10 mouse cellular contexts compared by ENCODE assay signal in the genomic region with DNA sequence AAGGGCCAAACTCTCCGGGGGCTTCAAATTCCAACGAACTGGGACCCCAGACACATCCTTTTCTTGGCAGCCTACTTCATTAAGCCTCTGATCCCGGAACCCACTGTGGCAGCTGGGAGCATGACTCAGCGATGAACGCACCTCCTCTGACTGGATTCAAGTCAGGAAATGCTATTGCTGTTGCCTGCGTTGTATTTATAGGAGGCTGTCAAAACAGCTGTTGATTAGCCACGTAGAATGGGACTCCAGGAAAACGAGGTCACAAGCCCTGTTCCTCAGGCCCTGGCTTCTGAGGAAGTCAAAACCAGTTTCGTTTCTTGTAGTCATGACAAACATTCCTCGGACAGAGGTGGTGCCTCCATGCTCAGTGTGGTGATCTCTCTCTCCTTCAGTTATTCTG.
DNase-seq lines count a peak whose midpoint lies in the region; ATAC-seq lines count a peak whose summit lies in the region.
"Had no signal": no experiment of that assay in that cellular context is flagged by ENCODE, and none has a peak within 500 bp of the region (broad histone marks: within the 10 kb centered on the region; RNA-seq: fewer than 3 reads in every experiment).

No protein-coding gene starts in this region.

- ATAC-seq in hindbrain, embryonic 14.5 days (ENCODE audit: low FRiP score): no peak

- peak; percentile 46 to 81 for DNase-seq in adrenal gland, adult (ENCODE audit: inconsistent age in 2 of 2, low spot score in 1 of 2)
- DNase-seq in adrenal gland, adult 18-20 months (ENCODE audit: low spot score in 2 of 2): no peak
- DNase-seq in thymus, postnatal 14 days: peak; percentile 24
- no peak for DNase-seq in thymus, postnatal 10 days (ENCODE audit: low spot score in 2 of 2)
- DNase-seq in kidney, adult 18-20 months: peak; percentile 10
- peak; percentile 21 for DNase-seq in lung, postnatal 36 days
- no peak for DNase-seq in hindbrain, embryonic 14.5 days (ENCODE audit: low spot score)
- DNase-seq in urinary bladder, postnatal 25 days (ENCODE audit: low spot score): no peak

- no peaks in the 10 kb centered on the region for H3K9me3 ChIP-seq in hindbrain, embryonic 14.5 days (ENCODE audit: control insufficient read depth, low read length)
- H3K9me3 ChIP-seq: midbrain, embryonic 12.5 days had no signal

- no peak overlapping the region for H3K4me3 ChIP-seq in hindbrain, embryonic 14.5 days (replicated peaks; ENCODE audit: low read length)
- H3K4me3 ChIP-seq: erythroblast, embryonic 14.5 days; midbrain, embryonic 12.5 days had no signal

- H3K4me2 ChIP-seq in hindbrain, embryonic 14.5 days (replicated peaks): no peak overlapping the region
- H3K4me2 ChIP-seq: midbrain, embryonic 12.5 days had no signal

- H3K4me1 ChIP-seq in hindbrain, embryonic 14.5 days (replicated peaks; ENCODE audit: control insufficient read depth, insufficient read depth, low read length): 0 out of 2 replicates have a peak, but pooled peaks cover 4% of the 10 kb centered on the region

- no peaks in the 10 kb centered on the region for H3K27me3 ChIP-seq in hindbrain, embryonic 14.5 days (ENCODE audit: control insufficient read depth, insufficient read depth, low read length)
- H3K27me3 ChIP-seq: midbrain, embryonic 12.5 days had no signal

- no peak overlapping the region for H3K9ac ChIP-seq in hindbrain, embryonic 14.5 days
- H3K9ac ChIP-seq: midbrain, embryonic 12.5 days had no signal

- WGBS in hindbrain, embryonic 14.5 days: 60% methylated on average over 10 of the region's 10 CpGs

- no peak overlapping the region for H3K27ac ChIP-seq in hindbrain, embryonic 14.5 days
- H3K27ac ChIP-seq: midbrain, embryonic 12.5 days had no signal

- H3K36me3 ChIP-seq in hindbrain, embryonic 14.5 days (replicated peaks; ENCODE audit: control insufficient read depth, insufficient read depth): no peaks in the 10 kb centered on the region
- H3K36me3 ChIP-seq: midbrain, embryonic 12.5 days had no signal

Comparison
In these comparisons a context has a peak if more than half of its experiments do, and no peak if none do; other contexts are left out.
1. DNase-seq: peak in adrenal gland, adult (2 of 2), thymus, postnatal 14 days (single experiment), kidney, adult 18-20 months (single experiment) and lung, postnatal 36 days (single experiment); none in adrenal gland, adult 18-20 months (0 of 2), thymus, postnatal 10 days (0 of 2), hindbrain, embryonic 14.5 days (single experiment) and urinary bladder, postnatal 25 days (single experiment).